Mouse (Mus musculus): ENCODE measurements around the gene Mapkap1.
A peak's percentile ranks its signal among the peaks of the same experiment; 100 is the strongest.

Mapkap1 gene

GRCm38 (mm10) chr2:34635249-34636165 is 228.9 kb downstream of the Mapkap1 start:
- no peak for DNase-seq (ENCODE audit: low spot score)

DNA sequence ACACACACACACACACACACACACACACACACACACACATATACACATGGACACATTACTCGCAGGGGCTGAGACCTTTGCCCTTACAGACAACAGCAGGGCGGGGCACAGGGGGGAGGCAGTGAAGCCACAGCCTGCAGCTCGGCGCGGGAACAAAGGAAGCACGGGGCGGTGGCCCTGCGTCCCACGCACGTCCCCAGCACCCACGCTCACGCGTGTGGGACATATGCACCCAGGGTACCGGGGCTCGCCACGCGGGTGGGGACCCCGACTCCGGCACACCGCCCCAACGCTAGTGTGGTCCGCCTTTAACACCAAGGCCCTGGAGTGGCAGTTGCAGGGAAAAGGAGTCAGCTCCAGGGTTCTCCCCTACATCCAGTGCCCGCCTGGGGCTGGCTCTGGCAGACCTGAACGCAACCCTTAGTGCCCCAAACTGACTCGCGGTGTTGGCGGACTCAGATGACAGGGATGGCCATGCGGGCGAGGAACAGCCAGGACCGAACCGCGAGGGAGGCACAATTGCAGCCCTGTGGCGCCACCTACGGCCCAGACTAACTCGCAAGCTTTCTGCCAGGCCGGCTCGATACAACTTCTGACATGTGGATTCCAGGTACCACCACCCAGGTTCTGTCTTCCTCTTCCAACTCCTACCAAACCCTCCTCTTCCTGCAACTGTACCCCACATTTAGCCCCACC is 232.5 kb downstream of the Mapkap1 start:
- DNase-seq (ENCODE audit: low spot score), result peak; percentile 95

GRCm38 (mm10) chr2:34639725-34640124 is 233.2 kb downstream of the Mapkap1 start:
- no peak for DNase-seq (ENCODE audit: low spot score)

- DNase-seq (ENCODE audit: low spot score), result peak; percentile 67
These were observed 235.8 kb downstream of the Mapkap1 start for GRCm38 (mm10) chr2:34642351-34642750.

- DNase-seq (ENCODE audit: low spot score), result no peak
These were observed 238.3 kb downstream of the Mapkap1 start for GRCm38 (mm10) chr2:34644571-34645526.

DNA sequence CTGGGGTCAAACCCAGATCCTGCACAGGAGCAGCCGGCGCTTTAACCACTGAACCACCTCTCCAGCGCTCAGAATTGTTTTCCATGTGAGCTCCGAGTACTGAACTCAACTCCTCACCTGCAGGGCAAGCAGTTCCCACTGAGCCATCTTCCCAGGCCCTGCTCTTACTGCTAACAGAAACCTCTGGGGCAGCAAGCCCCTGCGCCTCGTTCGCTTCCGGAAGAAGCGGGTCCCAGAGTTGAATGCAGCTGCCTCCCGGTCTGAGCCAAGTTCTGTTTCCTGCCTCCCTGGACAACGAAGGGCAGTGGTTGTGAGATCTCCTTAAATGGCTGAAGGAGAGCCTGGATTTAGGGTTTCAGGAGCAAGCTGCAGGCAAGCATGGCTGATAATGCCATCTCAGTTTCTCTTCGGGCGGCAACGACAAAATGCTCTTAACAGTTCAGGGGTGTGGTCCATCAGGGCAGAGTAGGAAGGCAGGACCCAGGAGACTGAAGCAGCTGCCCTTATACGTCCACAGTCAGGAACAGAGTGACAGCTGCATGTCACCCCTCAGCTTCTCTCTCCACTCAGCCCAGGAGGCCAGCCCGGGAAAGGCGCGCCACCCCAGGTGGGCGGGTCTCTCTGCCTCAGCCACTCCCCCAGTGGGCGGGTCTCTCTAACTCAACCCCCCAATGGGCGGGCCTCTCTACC is 239.4 kb downstream of the Mapkap1 start:
- DNase-seq (ENCODE audit: low spot score), result peak; percentile 89

DNA sequence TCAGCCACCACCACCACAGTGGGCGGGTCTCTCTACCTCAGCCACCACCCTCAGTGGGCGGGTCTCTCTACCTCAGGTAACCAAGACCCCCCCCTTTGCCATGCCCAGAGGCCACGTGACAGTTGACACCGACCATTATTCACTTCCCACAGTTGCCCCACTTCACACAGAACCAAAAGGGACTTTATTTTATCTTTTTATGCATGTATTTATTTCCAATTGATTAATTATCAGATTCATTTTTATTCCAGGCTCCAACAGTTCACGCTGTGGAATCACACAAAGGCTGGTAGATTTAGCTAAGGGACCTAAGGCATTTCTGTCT is 239.9 kb downstream of the Mapkap1 start:
- DNase-seq (ENCODE audit: low spot score), result no peak

GRCm38 (mm10) chr2:34647410-34647809 is 240.8 kb downstream of the Mapkap1 start:
- DNase-seq (ENCODE audit: low spot score), result no peak

GRCm38 (mm10) chr2:34667820-34668219 is 261.2 kb downstream of the Mapkap1 start:
- no peak for DNase-seq (ENCODE audit: low spot score)

- DNase-seq (ENCODE audit: low spot score), result no peak
These were observed 262.0 kb downstream of the Mapkap1 start for GRCm38 (mm10) chr2:34668440-34669191.

DNA sequence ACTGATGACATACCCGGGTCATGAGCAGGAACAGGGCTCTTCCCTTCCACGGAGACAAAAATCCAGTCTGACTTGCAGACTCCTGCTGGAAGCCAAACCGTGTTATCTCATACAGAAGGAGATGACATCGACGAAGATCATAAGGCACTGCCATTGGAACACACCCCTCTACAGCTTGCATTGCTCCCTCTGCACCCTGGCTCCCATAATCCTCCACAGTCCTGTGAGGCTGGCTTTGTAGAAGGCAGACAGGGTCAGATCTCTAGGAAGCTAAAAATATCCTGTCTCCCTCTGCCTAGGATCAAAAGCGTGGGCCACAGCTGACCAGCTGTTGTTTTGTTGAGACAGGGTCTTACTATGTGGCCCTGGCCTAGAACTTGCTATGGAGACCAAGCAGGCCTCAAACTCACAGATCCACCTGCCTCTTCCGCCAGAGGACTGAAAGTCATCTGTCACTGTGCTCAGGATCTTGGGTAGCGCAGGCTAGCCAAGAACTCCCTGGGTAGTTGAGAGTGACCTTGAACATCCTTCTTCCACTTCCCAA is 262.7 kb downstream of the Mapkap1 start:
- DNase-seq (ENCODE audit: low spot score), result no peak

- no peak for DNase-seq (ENCODE audit: low spot score)
These were observed 263.9 kb downstream of the Mapkap1 start for GRCm38 (mm10) chr2:34670470-34670869.

- peak; percentile 54 for DNase-seq (ENCODE audit: low spot score)
These were observed 264.9 kb downstream of the Mapkap1 start for GRCm38 (mm10) chr2:34671385-34672026.

GRCm38 (mm10) chr2:34673846-34674245 is 267.3 kb downstream of the Mapkap1 start:
- no peak for DNase-seq (ENCODE audit: low spot score)
